Mouse (Mus musculus) small intestine, adult 2 months (tissue): ENCODE results near the gene Sat2.

ENCODE experiments used
- CTCF ChIP-seq: fragments of 200-500 bp; IDR thresholded peaks from 2 replicates; pipeline ENCODE4 v1.5.1; 2012; ENCODE audit warnings: low read depth, mild to moderate bottlenecking, control low read depth, inconsistent platforms, low read length, moderate library complexity, mixed read lengths; ENCODE audit not compliant: insufficient replicate concordance, insufficient read length; ENCODE audit errors: extremely low read depth
- POLR2A ChIP-seq: fragments of 200-500 bp; IDR thresholded peaks from 2 replicates; pipeline ENCODE4 v1.6.1; 2012; ENCODE audit warnings: low read depth, mild to moderate bottlenecking, control low read depth, inconsistent platforms, low read length, moderate library complexity

DNA sequence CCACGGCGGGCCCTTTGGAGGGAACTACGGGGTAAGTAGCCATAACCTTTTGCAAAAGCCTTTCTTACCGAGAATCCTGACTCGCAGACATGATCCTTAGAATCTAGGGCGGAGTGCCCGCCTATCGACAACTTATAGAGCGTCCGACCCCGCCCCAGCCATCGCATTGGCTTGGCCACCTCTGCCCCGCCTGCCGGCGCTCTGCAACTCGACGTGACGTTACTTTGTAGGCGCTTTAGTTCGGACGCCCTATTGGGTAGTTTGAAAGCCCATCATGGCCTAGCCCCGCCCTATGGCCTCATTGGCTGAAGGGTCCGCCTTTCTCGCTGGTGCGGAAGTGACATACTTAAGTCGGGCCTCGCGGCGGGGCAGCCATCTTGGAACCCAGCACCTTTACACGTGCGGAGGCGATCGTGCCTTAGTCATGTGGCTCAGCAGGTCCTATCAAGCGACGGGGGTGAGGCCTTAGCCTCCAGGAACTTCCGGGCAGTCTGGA lies 50.4 kb downstream of the Sat2 start, which contains the start of gene Eif4a1:
- TF ChIP-seq POLR2A (peak; percentile 95), CTCF (0 out of 2 replicates have a peak, but pooled peaks have one; percentile 23)
